Mouse (Mus musculus) forebrain, embryonic 13.5 days (tissue): ENCODE results near the gene Tiam1. TPM values are rescaled to one million over a fixed set of nuclear protein-coding genes. Genes with fewer than 3 reads are reported as not detected.

Experiments
- ATAC-seq: fragments of 200-750 bp; cut with Nextera tagmentation; 2 replicates; pipeline ENCODE4 v1.8.0; 2017
- H3K27ac ChIP-seq: fragments of 300-500 bp; sonication (generic); 2 replicates; pipeline ENCODE4 v1.5.1; 2015; ENCODE audit warnings: inconsistent platforms, mild to moderate bottlenecking, moderate library complexity
- H3K27me3 ChIP-seq: fragments of 300-500 bp; sonication (generic); 2 replicates; pipeline ENCODE4 v1.6.1; 2015; ENCODE audit warnings: mild to moderate bottlenecking, inconsistent platforms
- H3K36me3 ChIP-seq: fragments of 300-500 bp; sonication (generic); 2 replicates; pipeline ENCODE4 v1.6.1; 2015; ENCODE audit warnings: mild to moderate bottlenecking, inconsistent platforms; ENCODE audit not compliant: poor library complexity, severe bottlenecking
- H3K4me1 ChIP-seq: fragments of 300-500 bp; sonication (generic); 2 replicates; pipeline ENCODE4 v1.6.1; 2015; ENCODE audit warnings: inconsistent platforms
- H3K4me2 ChIP-seq: fragments of 300-500 bp; sonication (generic); 2 replicates; pipeline ENCODE4 v1.6.1; 2015; ENCODE audit warnings: inconsistent platforms, mild to moderate bottlenecking, moderate library complexity
- H3K4me3 ChIP-seq: fragments of 300-500 bp; sonication (generic); 2 replicates; pipeline ENCODE4 v1.5.1; 2015; ENCODE audit warnings: mild to moderate bottlenecking, inconsistent platforms
- H3K9ac ChIP-seq: fragments of 300-500 bp; sonication (generic); 2 replicates; pipeline ENCODE4 v1.6.1; 2015; ENCODE audit warnings: mild to moderate bottlenecking, inconsistent platforms
- H3K9me3 ChIP-seq: fragments of 300-500 bp; sonication (generic); replicated peaks from 2 replicates; pipeline ENCODE4 v1.6.1; 2016; ENCODE audit warnings: inconsistent platforms
- WGBS: fragments of 180-500 bp; shearing (Covaris S2); methylation state at CpG from one replicate; pipeline ENCODE4 v1.1.7; 2015; 5-methylcytosine and 5-hydroxymethylcytosine counted together
- polyA plus RNA-seq: library from polyadenylated mRNA; unstranded; fragments of >200 nt; fragmentation: Nextera tagmentation; extraction: Ambion mirVana; gene quantifications from 2 replicates; pipeline ENCODE4 v1.2.1, GENCODE M21; 2015

Tiam1 gene
- polyA plus RNA-seq, 1 experiment from 2014 or later = 29.4 TPM

- ATAC-seq = peak; percentile 34; the same call in 1 of the 2 replicates
- 0 out of 2 replicates have a peak, but pooled peaks cover 7% of the 10 kb centered on the region for H3K4me1 ChIP-seq
These were observed 156.8 kb downstream of the Tiam1 start for GRCm38 (mm10) chr16:89986672-89987362.

DNA sequence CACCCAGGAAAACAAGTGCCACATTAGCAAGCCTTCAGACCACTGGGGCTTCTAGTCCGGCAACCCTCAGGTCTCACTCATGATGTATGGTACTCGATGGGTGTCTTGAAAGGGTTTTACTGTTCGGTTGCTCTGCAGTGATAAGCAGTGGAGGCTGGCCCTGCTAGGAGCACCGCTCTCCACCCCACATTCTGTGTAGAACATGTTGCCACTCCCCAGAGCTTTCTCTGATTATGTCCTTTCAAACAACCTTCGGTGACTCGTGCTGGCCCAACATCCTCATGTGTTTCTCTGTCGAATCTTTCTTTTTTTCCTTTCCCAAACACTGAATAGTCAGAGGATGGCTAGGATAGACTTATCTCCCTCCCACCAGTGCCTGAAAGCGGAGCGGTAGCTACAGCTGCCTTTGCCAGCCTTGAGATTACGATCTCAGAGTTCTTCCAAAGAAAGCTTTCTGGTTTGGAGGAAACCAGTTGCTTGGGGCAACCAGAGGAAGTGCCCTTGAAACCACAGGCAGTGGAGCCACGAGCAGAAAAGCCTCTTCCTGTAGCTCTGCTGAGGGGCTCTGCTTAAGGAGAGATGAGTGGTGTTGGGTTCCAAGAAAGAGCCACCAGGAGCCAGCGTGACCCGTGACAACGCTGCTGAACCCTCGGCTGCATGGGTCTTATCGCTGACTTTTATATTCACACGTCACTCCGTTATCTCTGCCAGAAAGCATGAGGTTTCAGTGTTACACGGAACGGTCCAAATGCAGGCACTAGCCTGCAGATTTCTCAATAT lies 157.7 kb downstream of the Tiam1 start:
- H3K4me3 ChIP-seq = no peak overlapping the region
- H3K9ac ChIP-seq = no peak overlapping the region
- no peak overlapping the region for H3K27ac ChIP-seq
- H3K9me3 ChIP-seq = no peaks in the 10 kb centered on the region
- H3K27me3 ChIP-seq = no peaks in the 10 kb centered on the region
- ATAC-seq = no peak
- 0 out of 2 replicates have a peak, but pooled peaks cover 7% of the 10 kb centered on the region for H3K4me1 ChIP-seq
- H3K36me3 ChIP-seq = no peaks in the 10 kb centered on the region
- H3K4me2 ChIP-seq = no peak overlapping the region
- 86% methylated on average over 20 of the region's 20 CpGs for WGBS

More at GRCm38 (mm10) chr16:89986672-89987362, 156.8 kb downstream of the Tiam1 start:
- Histone ChIP-seq H3K27me3 (no peaks in the 10 kb centered on the region), H3K9ac (no peak overlapping the region), H3K9me3 (no peaks in the 10 kb centered on the region), H3K27ac (no peak overlapping the region), H3K4me2 (no peak overlapping the region), H3K36me3 (no peaks in the 10 kb centered on the region), H3K4me3 (no peak overlapping the region)
- WGBS = 72% methylated on average over 18 of the region's 18 CpGs

DNA sequence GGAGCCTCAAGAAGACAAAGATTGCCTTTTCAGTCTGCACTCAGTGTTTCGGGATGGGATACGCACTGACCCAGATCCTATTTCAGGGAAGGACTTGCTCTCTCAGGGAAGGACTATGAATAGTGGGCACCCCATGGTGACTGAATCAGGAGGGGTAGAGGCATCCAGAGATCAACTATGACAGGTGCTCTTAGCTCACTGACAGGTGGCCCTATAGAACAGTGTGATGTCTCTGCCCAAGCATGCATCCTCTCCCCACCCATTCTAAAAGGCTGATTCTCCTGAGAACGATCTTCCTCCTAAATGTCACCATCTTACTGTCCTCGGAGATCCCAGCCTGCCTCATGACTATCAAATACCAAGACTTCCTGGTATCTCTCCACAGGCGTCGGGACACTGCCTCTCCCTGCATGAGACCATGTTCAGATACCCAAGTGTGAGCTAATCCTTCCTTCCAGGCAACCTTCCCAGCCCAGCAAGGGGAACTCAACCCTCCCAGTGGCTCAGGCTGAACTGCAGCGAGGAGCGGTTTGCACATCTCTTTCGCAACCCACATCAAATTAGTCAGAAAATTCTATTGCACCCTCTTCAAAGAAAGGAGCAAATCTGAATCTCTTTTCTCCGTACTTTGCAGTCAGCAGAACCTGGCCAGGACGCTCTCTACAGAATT lies 163.4 kb downstream of the Tiam1 start:
- no peaks in the 10 kb centered on the region for H3K9me3 ChIP-seq
- H3K27me3 ChIP-seq = no peaks in the 10 kb centered on the region
- H3K36me3 ChIP-seq = no peaks in the 10 kb centered on the region
- no peak overlapping the region for H3K4me3 ChIP-seq
- no peak overlapping the region for H3K9ac ChIP-seq
- no peak overlapping the region for H3K27ac ChIP-seq
- WGBS = 89% methylated on average over 11 of the region's 11 CpGs
- H3K4me2 ChIP-seq = no peak overlapping the region
- H3K4me1 ChIP-seq = no peaks in the 10 kb centered on the region
- no peak for ATAC-seq

DNA sequence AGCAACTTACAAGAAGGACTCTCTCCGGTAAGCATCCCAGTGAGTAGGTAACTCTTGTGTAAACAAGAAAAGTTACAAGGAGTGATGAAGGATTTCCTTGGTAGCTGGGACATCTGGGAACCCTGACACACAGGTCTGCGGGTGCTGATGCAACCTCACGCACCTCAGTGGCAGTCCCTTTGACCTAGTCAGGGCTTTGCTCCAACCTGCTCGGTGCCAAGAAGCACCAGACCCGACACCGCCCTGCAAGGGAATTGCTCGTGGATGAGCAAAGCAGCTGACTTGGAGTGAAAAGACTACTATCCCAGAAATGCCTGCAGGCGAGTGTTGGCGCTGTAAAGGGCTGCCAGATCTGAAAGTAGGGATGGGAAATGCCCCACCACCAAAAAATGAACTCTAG lies 168.1 kb downstream of the Tiam1 start:
- Histone ChIP-seq H3K9me3 (no peaks in the 10 kb centered on the region), H3K9ac (no peak overlapping the region), H3K4me1 (no peaks in the 10 kb centered on the region), H3K4me2 (no peak overlapping the region), H3K4me3 (no peak overlapping the region), H3K36me3 (no peaks in the 10 kb centered on the region), H3K27me3 (no peaks in the 10 kb centered on the region), H3K27ac (no peak overlapping the region)
- ATAC-seq = no peak
- 97% methylated on average over 9 of the region's 9 CpGs for WGBS

DNA sequence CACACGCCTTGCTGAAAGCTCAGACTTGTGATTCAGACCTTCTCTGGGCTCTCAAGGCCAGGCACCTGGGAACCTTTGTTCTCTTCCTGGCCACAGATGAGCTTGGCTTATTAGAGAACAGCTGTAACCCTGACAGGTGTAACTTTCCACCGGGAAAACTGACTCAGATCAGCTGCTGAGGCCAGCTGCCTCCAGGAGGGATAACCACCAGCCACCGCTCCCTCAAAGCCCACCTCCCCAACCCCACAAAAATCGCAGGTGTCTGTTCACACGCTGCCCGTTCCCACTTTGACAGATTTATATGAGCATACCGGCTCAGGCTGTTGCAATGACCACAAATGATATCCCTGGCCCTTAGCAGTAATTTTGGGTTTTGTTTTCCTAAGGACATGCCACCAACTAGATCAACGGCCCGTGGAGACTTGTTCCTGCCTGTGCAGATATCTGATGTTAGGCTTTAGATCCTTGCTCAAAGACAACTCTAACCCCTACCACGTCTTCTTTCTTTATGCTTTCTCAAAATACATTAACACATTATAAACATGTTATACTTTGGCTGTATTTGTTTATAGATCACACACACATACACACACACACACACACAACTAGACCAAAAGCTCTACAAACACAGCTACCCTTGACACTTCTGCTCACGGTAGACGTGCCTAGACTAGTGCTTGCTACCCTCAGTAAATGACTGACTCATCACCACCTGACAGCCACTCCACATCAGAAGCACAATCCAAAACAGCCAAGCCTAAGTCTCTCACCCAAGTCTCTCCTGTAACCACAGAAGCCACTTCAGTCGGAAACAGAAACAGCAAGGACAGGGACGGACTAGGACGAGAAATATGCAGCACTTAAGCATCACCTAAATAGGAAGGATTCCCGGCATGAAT lies 169.5 kb downstream of the Tiam1 start:
- ATAC-seq = no peak
- H3K36me3 ChIP-seq = peaks cover 5% of the 10 kb centered on the region; the same call in 1 of the 2 replicates

GRCm38 (mm10) chr16:89972854-89973487 lies 170.6 kb downstream of the Tiam1 start:
- no peaks in the 10 kb centered on the region for H3K27me3 ChIP-seq
- peaks cover 5% of the 10 kb centered on the region; the same call in 1 of the 2 replicates for H3K36me3 ChIP-seq
- H3K4me1 ChIP-seq = peaks cover 7% of the 10 kb centered on the region; the same call in 1 of the 2 replicates
- H3K9me3 ChIP-seq = no peaks in the 10 kb centered on the region
- no peak for ATAC-seq
- H3K9ac ChIP-seq = no peak overlapping the region
- whole genome bisulfite sequencing = 95% methylated on average over 15 of the region's 15 CpGs
- no peak overlapping the region for H3K27ac ChIP-seq
- H3K4me3 ChIP-seq = no peak overlapping the region
- H3K4me2 ChIP-seq = no peak overlapping the region

More for the DNA sequence above, 169.5 kb downstream of the Tiam1 start:
- Histone ChIP-seq H3K27me3 (no peaks in the 10 kb centered on the region), H3K9ac (no peak overlapping the region), H3K4me3 (no peak overlapping the region), H3K4me1 (no peaks in the 10 kb centered on the region), H3K4me2 (no peak overlapping the region), H3K9me3 (no peaks in the 10 kb centered on the region), H3K27ac (no peak overlapping the region)
- WGBS = 96% methylated on average over 16 of the region's 16 CpGs

- ATAC-seq = no peak
- Histone ChIP-seq H3K27ac (no peak overlapping the region), H3K4me1 (peaks cover 7% of the 10 kb centered on the region; the same call in 1 of the 2 replicates), H3K9ac (no peak overlapping the region), H3K4me3 (no peak overlapping the region), H3K4me2 (no peak overlapping the region), H3K36me3 (peaks cover 5% of the 10 kb centered on the region; the same call in 1 of the 2 replicates), H3K27me3 (no peaks in the 10 kb centered on the region), H3K9me3 (no peaks in the 10 kb centered on the region)
- 89% methylated on average over 6 of the region's 6 CpGs for WGBS
These were observed 171.6 kb downstream of the Tiam1 start for GRCm38 (mm10) chr16:89972018-89972417.

DNA sequence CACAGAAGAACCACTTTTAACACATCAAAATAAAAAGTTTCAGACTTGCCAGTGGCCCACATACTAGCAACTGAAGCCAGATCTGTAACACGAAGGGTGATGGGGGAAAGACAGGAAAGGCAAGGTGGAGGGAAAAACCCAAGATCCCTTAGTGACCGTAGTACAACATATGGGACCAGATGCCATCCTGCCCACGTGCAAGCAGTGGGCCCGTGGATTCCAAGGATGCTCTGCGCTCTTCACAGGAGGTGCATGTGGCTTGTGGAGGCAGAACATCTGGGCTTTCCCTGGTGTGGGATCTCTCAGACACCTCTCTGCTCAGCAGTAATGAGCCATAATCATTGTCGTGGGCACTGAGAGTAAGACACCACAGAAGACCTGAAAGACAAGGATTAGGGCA lies 175.5 kb downstream of the Tiam1 start:
- H3K27me3 ChIP-seq = no peaks in the 10 kb centered on the region

DNA sequence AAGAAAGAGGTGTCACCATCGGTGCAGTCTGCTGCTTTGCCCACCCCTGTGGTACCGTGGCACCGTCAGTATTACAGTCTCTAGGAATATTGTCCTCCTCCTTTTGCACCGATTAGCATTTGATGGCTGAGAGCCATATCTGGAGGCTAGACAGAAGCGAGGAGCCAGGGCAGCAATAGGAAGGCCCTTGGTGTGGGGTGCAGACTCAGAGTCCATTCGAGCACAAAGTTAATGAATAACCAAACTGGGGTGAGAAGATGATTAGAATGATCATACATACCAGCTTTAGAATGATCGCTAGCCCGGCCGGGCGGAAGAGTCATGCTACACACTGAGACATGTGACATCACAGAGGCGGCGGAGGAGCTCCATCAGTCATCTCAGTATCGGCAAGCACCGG lies 180.7 kb downstream of the Tiam1 start:
- Histone ChIP-seq H3K27ac (no peak overlapping the region), H3K9me3 (no peaks in the 10 kb centered on the region), H3K4me1 (peaks cover 26% of the 10 kb centered on the region), H3K4me3 (no peak overlapping the region), H3K4me2 (no peak overlapping the region), H3K9ac (no peak overlapping the region), H3K36me3 (no peaks in the 10 kb centered on the region; the same call in 1 of the 2 replicates), H3K27me3 (no peaks in the 10 kb centered on the region)
- ATAC-seq = no peak
- 94% methylated on average over 14 of the region's 14 CpGs for WGBS

More for the DNA sequence above, 175.5 kb downstream of the Tiam1 start:
- Histone ChIP-seq H3K36me3 (peaks cover 5% of the 10 kb centered on the region; the same call in 1 of the 2 replicates), H3K4me3 (no peak overlapping the region), H3K9me3 (no peaks in the 10 kb centered on the region), H3K4me2 (no peak overlapping the region), H3K27ac (no peak overlapping the region), H3K4me1 (peaks cover 7% of the 10 kb centered on the region; the same call in 1 of the 2 replicates), H3K9ac (no peak overlapping the region)
- ATAC-seq = no peak
- WGBS = 84% methylated on average over 6 of the region's 6 CpGs

DNA sequence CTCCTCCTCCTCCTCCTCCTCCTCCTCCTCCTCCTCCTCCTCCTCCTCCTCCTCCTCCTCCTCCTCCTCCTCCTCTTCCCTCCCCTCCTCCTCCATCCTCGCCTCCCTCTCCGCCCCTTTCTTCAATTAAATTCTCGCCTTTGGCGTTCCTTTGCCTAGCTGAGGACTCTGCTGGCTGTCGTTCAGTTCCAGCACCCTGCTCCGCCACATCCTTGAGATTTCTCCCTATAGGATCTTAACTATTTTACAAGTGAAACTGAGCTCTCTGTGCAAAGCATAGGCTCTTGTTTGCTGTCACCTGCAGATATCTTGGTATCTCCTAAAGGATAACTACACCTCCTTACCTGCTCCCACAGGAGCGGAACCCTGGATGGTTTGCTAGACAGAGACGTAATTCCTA lies 182.7 kb downstream of the Tiam1 start:
- peaks cover 26% of the 10 kb centered on the region for H3K4me1 ChIP-seq
- H3K27me3 ChIP-seq = no peaks in the 10 kb centered on the region
- no peak overlapping the region for H3K27ac ChIP-seq
- H3K9ac ChIP-seq = no peak overlapping the region
- no peaks in the 10 kb centered on the region; the same call in 1 of the 2 replicates for H3K36me3 ChIP-seq
- no peak for ATAC-seq
- peak overlapping the region; percentile 41 for H3K4me3 ChIP-seq
- WGBS = 23% methylated on average over 6 of the region's 8 CpGs
- H3K9me3 ChIP-seq = no peaks in the 10 kb centered on the region
- H3K4me2 ChIP-seq = peak overlapping the region; percentile 85
